Mouse (Mus musculus): Measurements from ENCODE around the gene Mrm2. TPM values are rescaled to one million over a fixed set of nuclear protein-coding genes. Genes with fewer than 3 reads are reported as not detected.

Gene Mrm2
- polyA plus RNA-seq, 1 experiment from 2014 or later, result 20.9 TPM

DNA sequence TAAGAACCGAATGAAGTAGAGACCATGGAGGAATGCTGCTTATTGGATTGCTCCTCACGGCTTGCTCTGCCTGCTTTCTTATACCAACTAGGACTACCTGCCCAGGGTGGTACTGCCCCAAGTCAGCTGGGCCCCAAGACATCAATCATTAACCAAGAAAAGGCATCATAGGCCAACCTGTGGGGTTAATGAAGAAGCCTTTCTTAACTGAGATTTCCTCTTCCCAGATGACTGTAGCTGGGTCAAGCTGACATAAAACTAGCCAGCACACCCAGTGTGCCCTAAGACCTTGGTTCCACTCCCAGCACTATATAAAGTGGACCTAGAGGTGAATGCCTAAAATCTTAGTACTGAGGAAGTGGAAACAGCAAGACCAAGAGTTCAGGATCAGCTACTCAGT, 42.5 kb downstream of the Mrm2 start:
- H3K27me3 ChIP-seq, result no peaks in the 10 kb centered on the region
- no peak overlapping the region for H3K9ac ChIP-seq
- H3K36me3 ChIP-seq, result peaks cover 38% of the 10 kb centered on the region
- no peak overlapping the region for H3K4me2 ChIP-seq (replicated peaks)
- ATAC-seq (ENCODE audit: low FRiP score), result no peak
- 95% methylated on average over 2 of the region's 2 CpGs for WGBS
- H3K27ac ChIP-seq, result no peak overlapping the region
- no peak overlapping the region for H3K4me3 ChIP-seq
- H3K4me1 ChIP-seq, result no peaks in the 10 kb centered on the region
- H3K9me3 ChIP-seq (replicated peaks), result no peaks in the 10 kb centered on the region

DNA sequence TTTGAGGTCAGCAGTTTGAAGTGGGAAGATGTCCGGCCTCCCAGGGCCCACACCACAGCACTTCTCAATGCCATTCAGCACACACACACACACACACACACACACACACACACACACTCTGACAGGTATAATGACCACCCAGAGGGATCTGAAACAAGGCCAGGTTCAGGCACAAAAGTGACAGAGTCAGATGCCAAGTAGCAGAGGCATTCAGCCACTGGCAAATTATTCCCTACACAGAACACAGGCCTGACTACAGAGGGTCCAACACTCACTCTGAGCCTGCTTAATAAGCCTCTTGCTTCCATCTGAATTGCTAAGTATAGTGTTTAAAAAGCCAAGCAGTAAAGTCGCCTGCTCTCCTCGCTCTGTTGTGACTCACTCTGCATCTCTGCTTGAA, 43.4 kb downstream of the Mrm2 start:
- no peak overlapping the region for H3K27ac ChIP-seq
- no peak overlapping the region for H3K9ac ChIP-seq
- WGBS, result 86% methylated on average over 3 of the region's 3 CpGs
- H3K4me1 ChIP-seq, result no peaks in the 10 kb centered on the region
- peaks cover 36% of the 10 kb centered on the region for H3K36me3 ChIP-seq
- no peaks in the 10 kb centered on the region for H3K9me3 ChIP-seq (replicated peaks)
- no peak overlapping the region for H3K4me2 ChIP-seq (replicated peaks)
- H3K4me3 ChIP-seq, result no peak overlapping the region
- no peaks in the 10 kb centered on the region for H3K27me3 ChIP-seq
- ATAC-seq (ENCODE audit: low FRiP score), result no peak

DNA sequence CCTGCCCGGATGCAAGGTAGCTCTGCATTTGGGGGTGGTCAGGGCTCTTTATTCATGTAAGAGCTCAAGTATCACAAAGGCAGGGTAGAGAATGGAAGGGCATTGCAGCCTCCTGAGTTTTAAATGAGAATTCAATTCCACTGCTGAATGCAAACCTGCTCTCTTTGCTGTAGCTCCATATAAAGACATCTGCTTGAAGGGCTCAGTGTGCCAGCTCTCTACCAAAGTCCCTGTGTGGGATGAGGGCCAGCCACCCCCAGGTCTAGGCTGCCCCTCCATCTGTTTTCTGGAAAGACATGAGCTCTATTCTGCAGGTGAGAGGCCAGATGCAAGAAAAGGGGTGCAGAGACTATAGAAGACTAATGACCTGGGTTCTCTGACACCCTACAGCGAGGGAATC, 46.9 kb downstream of the Mrm2 start:
- Histone ChIP-seq H3K9ac (no peak overlapping the region), H3K27ac (no peak overlapping the region), H3K4me2 (replicated peaks) (no peak overlapping the region), H3K4me1 (peaks cover 4% of the 10 kb centered on the region; the same call in 1 of the 2 replicates), H3K9me3 (replicated peaks) (no peaks in the 10 kb centered on the region), H3K4me3 (no peak overlapping the region), H3K36me3 (peaks cover 27% of the 10 kb centered on the region), H3K27me3 (no peaks in the 10 kb centered on the region)
- 79% methylated on average over 2 of the region's 2 CpGs for WGBS
- no peak for ATAC-seq (ENCODE audit: low FRiP score)

- 86% methylated on average over 2 of the region's 2 CpGs for WGBS
Observed at GRCm38 (mm10) chr5:140284011-140284410, 47.7 kb downstream of the Mrm2 start.

GRCm38 (mm10) chr5:140282900-140283299, 48.8 kb downstream of the Mrm2 start:
- no peak overlapping the region for H3K4me2 ChIP-seq (replicated peaks)

More at GRCm38 (mm10) chr5:140284011-140284410, 47.7 kb downstream of the Mrm2 start:
- ATAC-seq (ENCODE audit: low FRiP score), result no peak
- peaks cover 4% of the 10 kb centered on the region; the same call in 1 of the 2 replicates for H3K4me1 ChIP-seq
- H3K9ac ChIP-seq, result no peak overlapping the region
- no peak overlapping the region for H3K4me3 ChIP-seq
- no peak overlapping the region for H3K27ac ChIP-seq
- H3K36me3 ChIP-seq, result peaks cover 21% of the 10 kb centered on the region
- no peaks in the 10 kb centered on the region for H3K9me3 ChIP-seq (replicated peaks)
- no peak overlapping the region for H3K4me2 ChIP-seq (replicated peaks)
- H3K27me3 ChIP-seq, result no peaks in the 10 kb centered on the region

DNA sequence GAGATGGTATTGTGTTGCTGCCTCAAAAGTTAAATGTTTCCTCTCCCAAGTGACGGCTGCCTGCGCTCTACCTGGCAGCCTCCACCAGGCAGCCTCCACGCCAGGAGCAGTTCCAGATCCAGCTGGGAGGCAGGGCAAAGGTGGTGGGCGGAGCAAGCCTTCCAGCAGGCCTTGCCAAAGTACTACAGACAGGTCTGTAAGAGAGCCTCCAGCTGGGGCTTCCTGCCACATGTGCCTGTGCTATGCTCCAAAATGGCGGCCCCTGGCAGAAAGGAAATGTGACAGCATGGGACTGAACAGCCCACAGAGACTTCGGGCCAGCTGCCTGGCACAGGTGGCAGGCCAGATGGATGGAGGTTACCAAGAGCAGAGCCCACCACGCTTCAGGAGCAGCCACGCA, 49.3 kb downstream of the Mrm2 start:
- ATAC-seq (ENCODE audit: low FRiP score), result no peak
- Histone ChIP-seq H3K36me3 (peaks cover 20% of the 10 kb centered on the region; the same call in 1 of the 2 replicates), H3K9ac (no peak overlapping the region), H3K4me1 (peaks cover 4% of the 10 kb centered on the region; the same call in 1 of the 2 replicates), H3K9me3 (replicated peaks) (no peaks in the 10 kb centered on the region), H3K4me2 (replicated peaks) (no peak overlapping the region), H3K27me3 (no peaks in the 10 kb centered on the region), H3K27ac (no peak overlapping the region), H3K4me3 (no peak overlapping the region)
- WGBS, result 75% methylated on average over 8 of the region's 8 CpGs

More at GRCm38 (mm10) chr5:140282900-140283299, 48.8 kb downstream of the Mrm2 start:
- H3K36me3 ChIP-seq, result peaks cover 20% of the 10 kb centered on the region; the same call in 1 of the 2 replicates
- H3K4me1 ChIP-seq, result peaks cover 4% of the 10 kb centered on the region; the same call in 1 of the 2 replicates
- 97% methylated on average over 3 of the region's 3 CpGs for WGBS
- no peaks in the 10 kb centered on the region for H3K27me3 ChIP-seq
- H3K27ac ChIP-seq, result no peak overlapping the region
- H3K4me3 ChIP-seq, result no peak overlapping the region
- no peak for ATAC-seq (ENCODE audit: low FRiP score)
- no peaks in the 10 kb centered on the region for H3K9me3 ChIP-seq (replicated peaks)
- H3K9ac ChIP-seq, result no peak overlapping the region

DNA sequence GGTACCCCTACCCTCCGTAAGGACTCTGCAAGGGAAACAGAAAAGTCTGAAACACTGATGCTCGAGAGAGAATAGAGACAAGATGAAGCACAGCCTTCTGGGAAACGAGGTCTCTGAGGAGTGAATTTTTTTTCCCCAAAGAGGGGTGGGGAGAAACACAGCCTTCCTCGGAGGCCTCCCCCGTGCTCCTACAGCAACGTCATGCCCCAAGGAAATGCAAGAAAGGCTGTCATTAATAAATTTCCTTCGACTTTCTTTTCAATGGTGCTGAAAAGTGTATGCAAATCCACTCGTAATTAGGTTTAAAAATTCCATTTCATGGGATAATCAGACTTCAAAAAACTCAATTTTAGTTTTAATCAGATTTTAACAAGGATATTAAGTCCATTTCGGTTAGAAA, 51.5 kb downstream of the Mrm2 start:
- no peak overlapping the region for H3K27ac ChIP-seq
- H3K9ac ChIP-seq, result no peak overlapping the region; the same call in 1 of the 2 replicates
- WGBS, result 68% methylated on average over 9 of the region's 9 CpGs
- no peak overlapping the region for H3K4me2 ChIP-seq (replicated peaks)
- H3K9me3 ChIP-seq (replicated peaks), result no peaks in the 10 kb centered on the region
- no peaks in the 10 kb centered on the region for H3K27me3 ChIP-seq
- no peak overlapping the region for H3K4me3 ChIP-seq
- peaks cover 18% of the 10 kb centered on the region; the same call in 1 of the 2 replicates for H3K36me3 ChIP-seq
- no peak for ATAC-seq (ENCODE audit: low FRiP score)
- peaks cover 4% of the 10 kb centered on the region; the same call in 1 of the 2 replicates for H3K4me1 ChIP-seq

Other genes starting within 250 kb of the Mrm2 start
- gene Mad1l1, start 10.3 kb downstream of the Mrm2 start, polyA plus RNA-seq (2016; fragmentation: Nextera tagmentation; extraction: Ambion mirVana), result 39.9 and 44.8 TPM in 2 replicates
- gene Nudt1, start 10.2 kb downstream of the Mrm2 start, polyA plus RNA-seq (2016; fragmentation: Nextera tagmentation; extraction: Ambion mirVana), result 31.1 and 32.1 TPM in 2 replicates
- gene Snx8, start 57.4 kb upstream of the Mrm2 start, polyA plus RNA-seq (2016; fragmentation: Nextera tagmentation; extraction: Ambion mirVana), result 21.1 and 22.1 TPM in 2 replicates
- 155 and 162 TPM in 2 replicates for gene Eif3b, start 87.4 kb upstream of the Mrm2 start, polyA plus RNA-seq (2016; fragmentation: Nextera tagmentation; extraction: Ambion mirVana)
- not detected in 2 replicates for gene Gm4869, start 113.7 kb upstream of the Mrm2 start, polyA plus RNA-seq (2016; fragmentation: Nextera tagmentation; extraction: Ambion mirVana)
- gene Chst12, start 173.7 kb upstream of the Mrm2 start, polyA plus RNA-seq (2016; fragmentation: Nextera tagmentation; extraction: Ambion mirVana), result 16.1 and 19.6 TPM in 2 replicates
- gene Grifin, start 233.2 kb upstream of the Mrm2 start, polyA plus RNA-seq (2016; fragmentation: Nextera tagmentation; extraction: Ambion mirVana), result not detected in 2 replicates

Measured in hindbrain, embryonic 12.5 days (tissue).